Mouse (Mus musculus) cerebellum, adult (tissue): ENCODE measurements around the gene S100a7a.

ENCODE experiments used
- ATAC-seq: cut with Nextera tagmentation; 2 replicates; pipeline ENCODE4 v1.9.2; 2017; ENCODE audit warnings: mild to moderate bottlenecking, moderate library complexity, mixed read lengths; ENCODE audit not compliant: insufficient number of reproducible peaks, low FRiP score, low TSS enrichment

S100a7a gene

GRCm38 (mm10) chr3:90626266-90627021 is 27.4 kb upstream of the S100a7a start:
- no peak for ATAC-seq

GRCm38 (mm10) chr3:90627366-90627765 is 26.5 kb upstream of the S100a7a start:
- no peak for ATAC-seq

GRCm38 (mm10) chr3:90627807-90628206 is 26.0 kb upstream of the S100a7a start:
- ATAC-seq, result no peak

DNA sequence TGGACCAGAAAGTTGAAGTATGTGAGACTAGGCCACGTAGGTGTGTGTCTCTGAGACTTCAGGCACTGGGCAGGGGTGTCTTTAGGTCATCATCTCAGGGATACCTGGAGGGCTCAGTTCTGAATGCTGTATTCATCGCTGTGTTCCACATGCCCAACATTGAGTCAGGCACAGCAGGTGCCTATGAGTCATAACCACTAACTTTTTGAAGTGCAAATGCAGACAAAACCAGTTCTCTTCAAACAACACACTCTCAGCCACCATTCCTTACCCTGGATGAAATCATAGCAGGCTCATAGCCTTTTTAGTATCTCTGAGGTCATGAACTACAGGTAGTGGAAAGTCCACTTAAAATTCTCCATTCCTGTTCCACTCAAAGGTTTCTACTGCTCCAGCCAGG is 24.5 kb upstream of the S100a7a start:
- ATAC-seq, result no peak

DNA sequence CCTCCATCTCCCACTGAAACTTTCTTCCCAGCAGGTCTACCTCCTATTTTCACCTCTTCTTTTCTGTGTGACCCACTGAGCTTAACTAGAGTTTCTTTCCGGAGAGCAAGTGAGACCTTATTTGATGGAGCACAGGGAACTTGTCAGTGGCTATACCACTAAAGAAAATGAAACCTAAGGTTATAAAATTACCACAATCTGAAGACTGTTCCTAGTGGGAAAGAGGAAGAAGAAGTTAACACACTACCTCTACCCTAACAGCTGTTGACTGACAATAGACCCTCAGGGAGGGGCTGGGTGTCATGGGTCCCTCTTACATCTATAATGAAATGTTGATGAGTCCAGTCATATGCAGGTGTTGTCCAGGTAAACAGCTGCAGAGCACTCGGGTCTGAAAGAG is 21.8 kb upstream of the S100a7a start:
- no peak for ATAC-seq

GRCm38 (mm10) chr3:90638511-90639275 is 15.1 kb upstream of the S100a7a start:
- ATAC-seq, result no peak

- ATAC-seq, result no peak
Observed at GRCm38 (mm10) chr3:90639511-90640154, 14.2 kb upstream of the S100a7a start.

GRCm38 (mm10) chr3:90640981-90641380 is 12.8 kb upstream of the S100a7a start:
- ATAC-seq, result no peak

DNA sequence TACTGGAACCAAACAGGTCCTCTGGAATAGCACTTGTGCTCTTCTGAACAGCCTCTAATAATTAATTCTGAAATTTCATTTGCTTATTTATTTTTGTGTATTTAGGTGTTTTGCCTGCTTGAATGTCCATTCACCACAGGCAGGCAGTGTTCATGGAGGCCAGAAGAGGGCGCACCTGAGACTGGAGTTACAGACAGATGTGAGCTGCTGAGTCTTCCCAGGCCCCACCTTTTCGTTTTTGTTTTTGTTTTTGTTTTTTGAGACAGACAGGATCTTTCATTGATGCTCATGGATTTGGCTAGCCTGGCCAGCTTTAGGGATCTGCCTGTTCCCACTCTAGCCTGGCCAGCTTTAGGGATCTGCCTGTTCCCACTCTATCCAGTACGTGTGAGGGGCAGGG is 9.6 kb upstream of the S100a7a start:
- ATAC-seq, result no peak

DNA sequence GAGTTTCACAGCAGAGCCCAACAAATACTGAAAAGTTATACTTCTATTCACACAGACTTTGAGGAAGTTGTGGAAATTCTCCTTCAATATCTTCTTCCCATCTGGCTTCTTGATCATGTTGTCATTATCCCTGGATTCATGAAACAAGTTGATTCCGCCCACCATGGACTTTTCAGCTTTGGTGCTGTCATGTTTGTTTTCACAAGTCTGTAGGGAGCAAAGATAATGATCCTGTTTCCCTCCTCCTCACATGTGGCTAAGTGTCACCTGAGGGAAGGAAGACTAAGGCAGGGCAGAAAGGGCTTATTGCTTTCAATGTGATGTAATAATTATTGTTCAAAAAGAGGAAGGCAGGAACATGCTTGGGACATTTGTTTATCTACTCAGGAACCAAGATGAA is 6.5 kb upstream of the S100a7a start:
- ATAC-seq, result no peak

DNA sequence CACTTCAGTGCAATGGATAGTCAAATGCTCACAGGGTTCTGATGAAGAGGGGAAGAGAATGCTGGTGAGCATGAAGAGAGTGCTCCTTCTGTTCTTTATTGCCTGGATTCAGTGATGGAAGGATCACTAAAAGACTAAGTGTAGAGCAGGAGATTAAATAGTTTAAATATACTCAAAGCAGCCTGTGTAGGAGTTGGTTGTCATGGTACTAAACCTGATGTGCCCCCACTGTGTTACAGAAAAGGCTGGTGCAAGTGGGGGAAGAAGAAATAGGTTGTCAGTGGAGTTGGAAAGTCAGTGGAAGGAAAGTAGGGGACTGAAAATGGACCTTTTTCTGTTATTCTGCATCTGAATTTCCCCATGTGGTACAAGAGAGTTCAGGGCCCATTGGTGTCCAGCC is 4.8 kb upstream of the S100a7a start:
- ATAC-seq, result no peak

GRCm38 (mm10) chr3:90649832-90650231 is 4.0 kb upstream of the S100a7a start:
- no peak for ATAC-seq

GRCm38 (mm10) chr3:90652878-90653508 is 824 bp upstream of the S100a7a start:
- peak; percentile 82 for ATAC-seq

DNA sequence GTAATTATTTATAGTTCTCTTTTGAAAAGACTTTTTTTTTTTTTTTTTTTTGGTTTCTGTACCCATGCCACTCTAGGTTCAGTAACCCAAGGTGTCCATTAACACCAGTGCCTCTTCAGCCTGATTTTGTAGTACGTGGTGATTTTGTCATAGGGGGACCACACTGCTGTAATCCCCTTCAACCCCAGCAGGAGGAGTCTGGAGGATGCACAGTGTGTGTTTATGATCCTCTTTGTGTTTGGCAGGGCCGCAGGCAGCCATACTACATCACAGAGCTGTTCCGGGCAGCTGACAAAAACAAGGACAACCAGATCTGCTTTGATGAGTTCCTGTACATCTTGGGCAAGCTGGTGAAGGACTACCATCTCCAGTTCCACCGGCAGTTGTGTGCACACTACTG is 3.6 kb downstream of the S100a7a start:
- ATAC-seq, result no peak

DNA sequence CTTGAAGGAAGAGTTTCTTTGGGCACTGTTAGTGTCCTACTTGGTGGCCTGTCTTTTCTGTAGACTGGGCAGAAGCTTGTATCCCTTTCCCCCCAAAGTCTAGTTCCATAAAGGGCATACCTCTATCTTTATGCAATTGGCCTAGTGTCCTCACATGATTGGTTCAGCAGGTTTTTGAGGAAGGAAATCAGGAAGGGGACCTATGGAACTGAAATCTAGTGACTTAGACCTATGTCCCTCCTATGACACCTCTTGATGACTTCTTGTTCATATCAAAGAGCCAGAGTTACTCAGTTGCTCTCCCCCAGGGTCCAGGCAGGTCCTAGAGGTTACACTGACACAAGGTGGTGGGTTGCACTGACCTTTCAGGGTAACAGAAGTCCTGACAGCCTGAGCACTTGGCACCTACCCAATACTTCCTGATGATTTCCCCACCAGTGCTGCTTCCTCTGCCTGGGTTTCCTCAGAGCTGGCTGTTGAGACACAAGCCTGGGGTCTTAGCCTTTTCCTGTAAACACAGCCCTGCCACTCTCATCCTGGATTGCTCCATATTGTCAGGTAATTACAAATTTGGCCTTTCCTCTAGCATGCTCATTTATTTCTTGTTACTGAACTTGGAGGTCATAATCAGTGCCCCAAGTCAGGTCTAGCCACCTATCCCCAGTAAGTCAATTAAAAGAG is 5.7 kb downstream of the S100a7a start:
- no peak for ATAC-seq

- ATAC-seq, result no peak
Observed at GRCm38 (mm10) chr3:90664219-90664618, 10.4 kb downstream of the S100a7a start.

DNA sequence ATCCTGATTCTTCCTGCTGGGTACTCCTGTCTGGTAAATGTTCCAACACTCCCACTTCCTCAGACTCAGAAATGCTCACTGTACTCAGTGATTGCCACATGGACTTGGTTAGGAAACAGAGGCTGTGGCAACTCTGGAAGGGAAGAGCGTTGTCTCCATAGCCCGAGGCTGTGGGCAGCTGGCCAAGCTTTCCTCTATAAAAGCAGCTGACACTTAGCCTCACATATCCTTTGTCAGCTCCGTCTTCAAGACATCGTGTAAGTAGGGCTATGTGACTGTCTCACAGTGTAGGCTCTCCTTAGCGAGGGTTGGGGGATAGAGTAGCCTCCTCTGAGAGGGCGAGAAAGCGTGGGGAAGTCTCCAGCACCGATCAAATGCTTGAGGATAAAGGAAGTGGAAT is 15.0 kb downstream of the S100a7a start, which contains the start of gene S100a8:
Gene S100a8, plus strand, starts transcription at position 133 of the 400 bp plus-strand sequence.
- no peak for ATAC-seq

DNA sequence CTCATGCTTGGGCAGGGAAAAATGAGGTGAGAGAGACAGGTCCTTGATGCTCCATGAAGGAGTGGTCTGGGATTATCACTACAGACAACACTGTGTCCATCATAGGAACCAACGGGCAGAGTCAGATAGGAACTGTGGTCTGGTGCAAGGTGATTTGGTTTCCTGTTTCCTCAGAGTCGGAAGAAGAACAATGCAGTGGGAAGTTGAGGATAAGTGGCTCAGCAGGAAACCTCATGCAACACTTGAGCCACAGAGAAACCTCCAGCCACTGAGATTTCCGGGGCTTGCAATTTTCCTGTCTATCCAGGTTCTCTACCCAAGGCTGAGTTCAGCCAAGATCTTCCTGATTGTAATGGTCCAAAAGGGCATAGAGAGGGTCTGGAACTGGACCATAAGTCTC is 24.8 kb downstream of the S100a7a start:
- no peak for ATAC-seq

GRCm38 (mm10) chr3:90683929-90684328 is 30.1 kb downstream of the S100a7a start:
- no peak for ATAC-seq

GRCm38 (mm10) chr3:90686835-90687234 is 33.0 kb downstream of the S100a7a start:
- no peak for ATAC-seq
